Mouse (Mus musculus) G1E (cell line): ENCODE results near the gene Fam98c.

ENCODE experiments used
- CTCF ChIP-seq: IDR thresholded peaks from 2 replicates; pipeline ENCODE4 v1.5.1; 2012; ENCODE audit warnings: low read depth, low read length, inconsistent platforms, mixed read lengths
- GATA1 ChIP-seq: IDR thresholded peaks from 2 replicates; pipeline ENCODE4 v1.6.1; 2012; ENCODE audit warnings: borderline replicate concordance, low read length, inconsistent platforms, mixed read lengths
- GATA2 ChIP-seq: IDR thresholded peaks from 2 replicates; pipeline ENCODE4 v1.6.1; 2012; ENCODE audit warnings: low read depth, low read length, inconsistent platforms, borderline replicate concordance
- POLR2AphosphoS5 ChIP-seq: IDR thresholded peaks from 2 replicates; pipeline ENCODE4 v1.6.1; 2012; ENCODE audit warnings: low read depth, low read length, inconsistent platforms; ENCODE audit not compliant: insufficient replicate concordance
- TAL1 ChIP-seq: conservative IDR thresholded peaks from 2 replicates; pipeline ENCODE4 v1.6.1; 2012; ENCODE audit warnings: low read depth, low read length, inconsistent platforms, mixed read lengths

- TF ChIP-seq CTCF (no peak), TAL1 (no peak), GATA1 (no peak), POLR2AphosphoS5 (no peak), GATA2 (no peak)
These were observed 12.0 kb downstream of the Fam98c start for GRCm38 (mm10) chr7:29144006-29144405.
